Mouse (Mus musculus): Measurements from ENCODE around the gene Dhrs7b.
"Not testable (repeated sequence)": the region's sequence is repeated elsewhere in the genome, so short reads cannot be mapped to it uniquely, and the experiment has no call there.

The Dhrs7b gene

GRCm38 (mm10) chr11:60830433-60831052 is at the start of gene Dhrs7b:
TSS of gene Dhrs7b (plus strand) at chr11:60830631.
- peak; percentile 90 for DNase-seq

DNA sequence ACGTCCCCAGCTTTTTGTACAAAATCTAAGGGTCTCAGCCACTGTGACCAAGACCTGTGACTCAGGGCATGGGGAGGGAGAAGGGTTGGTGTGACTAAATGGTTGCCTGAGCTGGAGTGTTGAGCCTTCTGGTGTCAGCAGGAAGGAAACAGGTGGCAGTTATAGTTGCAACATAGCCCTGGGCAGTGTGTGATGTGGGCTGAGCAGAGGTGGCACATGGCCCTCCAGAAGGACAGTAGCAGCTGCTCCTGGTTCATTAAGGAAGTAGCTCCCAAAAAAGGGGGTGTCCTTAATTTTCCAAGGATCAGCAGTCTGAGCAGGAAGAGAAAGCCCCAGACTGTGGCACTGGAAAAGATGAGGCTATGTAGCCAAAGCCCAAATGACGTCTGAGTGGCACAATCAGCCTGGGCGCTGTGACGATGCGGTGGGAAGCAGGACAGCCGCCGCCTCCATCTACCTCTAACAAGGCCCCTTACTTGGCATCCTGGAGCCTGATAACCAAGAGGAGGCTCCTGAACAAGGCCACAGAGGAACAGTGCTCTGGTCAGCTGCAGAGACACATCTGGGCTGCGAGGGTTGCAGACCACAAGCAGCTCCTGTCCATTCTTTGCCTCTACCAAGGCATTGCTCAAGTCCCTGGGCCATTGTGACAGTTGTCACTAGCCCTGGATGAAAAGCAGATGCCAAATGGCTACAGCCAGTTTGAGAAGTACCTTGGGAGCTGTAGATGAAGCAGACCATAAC is 46.1 kb upstream of the Dhrs7b start:
- no peak for DNase-seq

DNA sequence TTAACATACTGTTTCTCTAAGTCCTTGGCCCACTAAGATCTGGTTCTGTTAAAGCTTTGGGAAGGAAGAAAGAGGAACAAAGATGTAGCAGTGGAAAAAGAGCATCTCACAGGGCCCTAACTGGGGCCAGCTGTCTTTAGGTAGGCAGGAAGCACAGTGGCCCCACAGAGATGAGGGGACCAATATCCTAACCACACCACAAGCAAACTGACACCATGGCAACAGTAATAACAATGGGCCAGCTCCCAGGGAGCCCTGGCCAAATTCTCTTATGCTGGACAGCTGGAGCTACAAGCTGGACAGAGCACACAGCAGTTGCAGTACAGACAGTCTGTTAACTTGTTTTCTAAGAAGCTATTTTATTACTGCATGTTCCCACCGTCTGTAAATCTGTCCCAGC is 42.8 kb upstream of the Dhrs7b start:
- no peak for DNase-seq

GRCm38 (mm10) chr11:60790472-60790871 is 40.0 kb upstream of the Dhrs7b start:
- no peak for DNase-seq

GRCm38 (mm10) chr11:60796342-60796741 is 34.1 kb upstream of the Dhrs7b start:
- DNase-seq = no peak

GRCm38 (mm10) chr11:60799977-60800376 is 30.5 kb upstream of the Dhrs7b start:
- no peak for DNase-seq

DNA sequence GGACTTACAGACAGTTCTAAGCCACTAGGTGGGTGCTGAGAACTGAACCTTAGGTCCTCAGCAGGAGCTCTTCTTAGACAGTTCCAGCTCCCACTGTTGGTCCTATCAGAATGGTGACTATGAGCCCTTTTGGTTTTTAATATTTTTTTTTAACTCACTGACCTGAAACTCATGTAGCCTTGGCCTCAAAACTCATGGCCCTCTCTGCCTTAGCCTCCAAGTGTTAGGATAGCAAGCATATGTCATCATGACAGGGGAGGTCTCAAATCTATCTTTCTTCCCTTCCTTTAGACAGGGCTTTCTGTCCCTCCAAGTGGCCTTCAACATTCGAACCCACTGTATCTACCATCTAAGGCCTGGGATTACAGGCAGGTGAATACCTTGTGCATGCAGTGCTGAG is 29.5 kb upstream of the Dhrs7b start:
- no peak for DNase-seq

GRCm38 (mm10) chr11:60808286-60809070 is 22.0 kb upstream of the Dhrs7b start:
- no peak for DNase-seq

DNA sequence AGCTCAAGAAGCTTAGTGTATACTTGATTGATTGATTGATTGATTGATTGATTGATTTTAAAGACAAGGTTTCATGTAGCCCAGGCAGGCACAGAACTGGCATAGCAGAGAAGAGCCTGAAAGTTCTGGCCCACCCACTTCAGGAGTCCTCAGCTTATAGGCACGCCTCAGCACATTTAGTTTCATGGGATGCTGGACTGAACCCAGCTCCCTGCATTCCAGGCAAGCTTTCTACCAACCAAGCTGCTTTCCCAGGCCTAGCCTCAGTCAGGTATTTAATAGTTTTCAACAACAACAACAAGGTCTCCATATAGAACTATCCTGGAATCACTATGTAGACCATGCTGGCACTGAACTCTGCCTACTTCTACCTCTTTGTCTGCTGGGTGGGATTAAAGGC is 20.9 kb upstream of the Dhrs7b start:
- no peak for DNase-seq

- DNase-seq = no peak
These were observed 20.1 kb upstream of the Dhrs7b start for GRCm38 (mm10) chr11:60810046-60810965.

DNA sequence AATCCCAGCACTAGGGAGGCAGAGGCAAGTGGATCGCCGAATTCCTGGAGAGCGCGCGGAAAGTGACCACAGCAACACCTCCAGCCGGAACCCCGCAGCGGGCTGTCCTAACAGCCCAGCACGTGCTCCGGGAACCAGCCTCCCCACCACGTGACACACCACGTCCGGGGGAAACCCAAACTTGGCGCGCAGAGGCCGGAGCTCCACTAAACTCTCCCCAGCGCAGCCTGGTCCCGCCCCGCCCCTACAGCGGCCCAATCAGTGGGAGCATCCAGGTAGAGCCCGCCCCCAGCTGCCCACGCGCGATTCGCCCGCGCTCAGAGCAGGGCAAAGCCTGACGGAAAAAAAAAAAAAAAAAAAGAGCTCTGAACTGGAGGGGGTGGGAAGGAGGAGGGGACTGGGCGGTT is 19.4 kb upstream of the Dhrs7b start:
- peak; percentile 86 to 93 for DNase-seq

DNA sequence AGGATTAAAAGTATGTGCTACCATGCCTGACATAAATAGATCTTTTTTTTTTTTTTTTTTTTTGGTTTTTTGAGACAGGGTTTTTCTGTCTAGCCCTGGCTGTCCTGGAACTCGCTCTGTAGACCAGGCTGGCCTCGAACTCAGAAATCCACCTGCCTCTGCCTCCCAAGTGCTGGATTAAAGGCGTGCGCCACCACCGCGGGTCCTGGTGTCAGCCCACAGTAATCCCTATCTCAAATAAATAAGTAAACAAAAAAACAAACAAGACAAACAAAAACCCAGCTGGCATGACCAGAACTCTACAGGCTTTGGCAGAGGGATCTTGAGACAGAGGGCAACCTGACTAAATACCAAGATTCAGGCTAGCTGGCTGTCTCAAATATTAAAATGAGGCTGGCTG is 18.8 kb upstream of the Dhrs7b start, which contains the start of gene Shmt1:
TSS of gene Shmt1 (minus strand) at position 101 of the 400 bp plus-strand sequence.
- not testable (repeated sequence) for DNase-seq

DNA sequence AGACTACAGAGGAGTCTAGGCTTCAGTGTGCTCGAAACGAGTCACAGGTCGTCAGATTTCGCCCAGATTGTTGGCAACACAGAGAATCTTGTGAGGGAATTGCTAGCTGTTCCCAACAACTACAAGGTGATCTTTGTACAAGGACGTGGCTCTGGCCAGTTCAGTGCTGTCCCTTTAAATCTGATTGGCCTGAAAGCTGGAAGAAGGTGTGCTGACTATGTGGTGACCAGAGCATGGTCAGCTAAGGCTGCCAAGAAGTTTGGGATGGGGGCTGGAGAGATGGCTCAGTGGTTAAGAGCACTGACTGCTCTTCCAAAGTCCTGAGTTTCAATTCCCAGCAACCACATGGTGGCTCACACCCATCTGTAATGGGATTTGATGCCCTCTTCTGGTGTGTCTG is 14.0 kb upstream of the Dhrs7b start:
- DNase-seq = no peak

GRCm38 (mm10) chr11:60823771-60824170 is 6.7 kb upstream of the Dhrs7b start:
- no peak for DNase-seq

GRCm38 (mm10) chr11:60825191-60825590 is 5.2 kb upstream of the Dhrs7b start:
- DNase-seq = no peak

- no peak for DNase-seq
These were observed 3.7 kb upstream of the Dhrs7b start for GRCm38 (mm10) chr11:60826700-60827099.

DNA sequence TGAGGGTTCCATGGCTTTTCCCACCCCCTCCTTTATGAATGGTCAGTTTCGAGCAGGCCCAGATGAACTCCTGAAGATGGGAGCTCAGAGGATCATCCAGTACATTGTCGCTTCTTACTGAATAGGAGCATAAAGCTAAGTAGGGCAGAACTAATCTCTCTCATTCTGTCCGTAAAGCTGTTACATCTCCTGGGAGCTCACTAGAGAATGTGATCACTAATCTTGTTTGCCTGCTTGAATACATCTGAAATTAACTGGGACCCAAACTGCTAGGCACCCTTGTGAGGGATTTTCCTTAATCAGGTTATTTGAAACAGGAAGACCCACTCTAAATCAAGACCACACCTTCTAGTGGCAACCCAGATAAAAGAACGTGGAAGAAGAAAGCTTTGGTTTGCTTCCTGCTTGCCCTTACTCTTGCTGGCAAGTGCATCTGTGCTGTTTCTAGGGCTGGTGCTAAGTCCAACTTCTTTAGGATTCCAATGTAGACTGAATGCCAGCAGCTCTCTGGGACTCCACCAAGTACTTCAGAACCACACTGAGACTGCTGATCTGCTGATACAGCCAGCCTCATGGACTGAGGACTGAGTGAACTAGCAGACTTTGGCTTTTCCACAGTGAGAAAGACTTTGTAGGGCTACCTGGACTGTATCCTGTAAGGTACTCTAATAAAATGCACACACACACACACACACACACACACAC is 3.0 kb upstream of the Dhrs7b start:
- no peak for DNase-seq

GRCm38 (mm10) chr11:60828903-60829302 is 1.5 kb upstream of the Dhrs7b start:
- DNase-seq = no peak

DNA sequence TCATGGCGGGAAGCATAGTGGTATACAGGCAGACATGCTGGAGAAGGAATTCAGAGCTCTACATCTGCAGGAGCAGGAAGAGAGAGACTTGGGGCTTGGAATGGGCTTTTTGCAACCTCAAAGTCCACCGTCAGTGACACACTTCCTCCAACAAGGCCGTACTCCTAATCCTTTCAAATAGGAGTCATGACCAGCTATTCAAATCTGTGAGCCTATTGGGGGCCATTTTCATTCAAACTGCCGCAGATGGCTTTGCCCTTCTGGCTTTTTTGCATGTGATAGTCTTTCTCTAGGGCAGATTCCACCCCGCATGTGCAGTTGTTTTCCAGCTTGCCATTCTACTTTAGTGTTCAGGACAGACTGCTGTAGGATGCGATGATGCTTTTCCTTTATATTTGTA is 6.5 kb downstream of the Dhrs7b start:
- DNase-seq = no peak

- DNase-seq = no peak
These were observed 7.4 kb downstream of the Dhrs7b start for GRCm38 (mm10) chr11:60837644-60838406.

Measured in cerebellum, postnatal 25 days (tissue).